12 mouse cellular contexts compared by ENCODE assay signal in the genomic region with DNA sequence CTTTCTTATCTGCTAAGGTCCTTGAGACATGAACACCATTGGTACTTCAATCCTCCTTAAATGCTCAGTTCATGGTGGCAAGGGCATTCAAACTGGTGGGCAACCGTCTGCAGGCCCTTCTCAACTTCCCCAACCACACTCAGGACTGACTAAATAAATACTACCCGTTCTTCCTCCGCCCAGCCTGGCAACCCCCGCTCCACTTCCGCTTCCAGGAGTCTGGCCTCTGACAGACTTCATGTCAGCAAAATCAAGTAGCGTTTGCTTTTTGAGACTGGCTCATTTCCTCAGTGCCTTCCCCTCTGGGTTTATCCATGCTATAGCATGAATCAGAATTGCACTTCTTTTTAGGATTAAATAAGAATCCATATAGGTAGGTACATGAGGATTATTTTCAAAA.
DNase-seq lines count a peak whose midpoint lies in the region; ATAC-seq lines count a peak whose summit lies in the region.
"Had no signal": no experiment of that assay in that cellular context is flagged by ENCODE, and none has a peak within 500 bp of the region (broad histone marks: within the 10 kb centered on the region; RNA-seq: fewer than 3 reads in every experiment).

No protein-coding gene starts in this region.

- H3K9ac ChIP-seq in lung, embryonic 16.5 days (ENCODE audit: low read length), result no peak overlapping the region
- H3K9ac ChIP-seq: hindbrain, embryonic 13.5 days; limb, embryonic 12.5 days had no signal

- no peak overlapping the region for H3K4me2 ChIP-seq in lung, embryonic 16.5 days (ENCODE audit: low read depth, low read length)
- H3K4me2 ChIP-seq: hindbrain, embryonic 13.5 days; limb, embryonic 12.5 days had no signal

- WGBS in lung, embryonic 16.5 days, result 10% methylated on average over 6 of the region's 6 CpGs
- WGBS in hindbrain, embryonic 10.5 days, result 66% methylated on average over 6 of the region's 6 CpGs

- peak overlapping the region; percentile 9 for H3K27ac ChIP-seq in lung, embryonic 16.5 days (ENCODE audit: low read length)
- no peak overlapping the region for H3K27ac ChIP-seq in hindbrain, embryonic 10.5 days
- H3K27ac ChIP-seq: hindbrain, embryonic 13.5 days; limb, embryonic 12.5 days had no signal

- ATAC-seq in lung, embryonic 16.5 days (ENCODE audit: low read depth), result no peak
- ATAC-seq: forebrain, embryonic 16.5 days had no signal

- H3K27me3 ChIP-seq in lung, embryonic 16.5 days (ENCODE audit: control insufficient read depth, insufficient read depth, low read depth, low read length), result no peaks in the 10 kb centered on the region
- H3K27me3 ChIP-seq in hindbrain, embryonic 10.5 days (ENCODE audit: insufficient read depth, poor library complexity, severe bottlenecking), result no peaks in the 10 kb centered on the region
- H3K27me3 ChIP-seq: hindbrain, embryonic 13.5 days; limb, embryonic 12.5 days had no signal

- H3K36me3 ChIP-seq in lung, embryonic 16.5 days (ENCODE audit: control insufficient read depth, insufficient read depth, low read length), result no peaks in the 10 kb centered on the region
- H3K36me3 ChIP-seq in hindbrain, embryonic 10.5 days, result no peaks in the 10 kb centered on the region
- H3K36me3 ChIP-seq: hindbrain, embryonic 13.5 days; limb, embryonic 12.5 days had no signal

- H3K4me1 ChIP-seq in lung, embryonic 16.5 days (replicated peaks; ENCODE audit: control insufficient read depth, insufficient read depth, low read length), result peaks cover 2% of the 10 kb centered on the region; the same call in 1 of the 2 replicates
- peaks cover 2% of the 10 kb centered on the region for H3K4me1 ChIP-seq in hindbrain, embryonic 10.5 days (replicated peaks)
- H3K4me1 ChIP-seq: limb, embryonic 12.5 days had no signal

- peak; percentile 36 to 57 for DNase-seq in adrenal gland, adult (ENCODE audit: inconsistent age in 2 of 2, low spot score in 1 of 2)
- DNase-seq in adrenal gland, adult 18-20 months (ENCODE audit: low spot score in 2 of 2), result no peak
- peak; percentile 27 to 39 for DNase-seq in kidney, postnatal 36 days
- DNase-seq in kidney, adult 18-20 months, result no peak
- DNase-seq in A20 (ENCODE audit: low read depth, low spot score), result peak; percentile 89
- no peak for DNase-seq in hindbrain, embryonic 10.5 days (ENCODE audit: low spot score)
- DNase-seq in cerebellum, postnatal 4 days (ENCODE audit: low spot score in 2 of 2), result no peak
- DNase-seq: cerebellum, postnatal 25 days had no signal

- H3K9me3 ChIP-seq in lung, embryonic 16.5 days (ENCODE audit: control insufficient read depth, low read length), result no peaks in the 10 kb centered on the region
- no peaks in the 10 kb centered on the region for H3K9me3 ChIP-seq in hindbrain, embryonic 10.5 days
- H3K9me3 ChIP-seq: hindbrain, embryonic 13.5 days; limb, embryonic 12.5 days had no signal

- H3K4me3 ChIP-seq in lung, embryonic 16.5 days (ENCODE audit: low read length), result no peak overlapping the region
- H3K4me3 ChIP-seq in hindbrain, embryonic 10.5 days, result no peak overlapping the region
- H3K4me3 ChIP-seq: hindbrain, embryonic 13.5 days; limb, embryonic 12.5 days had no signal

Comparison
In these comparisons a context has a peak if more than half of its experiments do, and no peak if none do; other contexts are left out.
1. DNase-seq: peak in adrenal gland, adult (2 of 2), kidney, postnatal 36 days (2 of 2) and A20 (single experiment); none in adrenal gland, adult 18-20 months (0 of 2), kidney, adult 18-20 months (single experiment), hindbrain, embryonic 10.5 days (single experiment) and cerebellum, postnatal 4 days (0 of 2).